Mouse (Mus musculus) kidney, adult 2 months (tissue): ENCODE data around the gene Loxl1.

ENCODE experiments used
- CTCF ChIP-seq: fragments of 200-500 bp; conservative IDR thresholded peaks from 2 replicates; pipeline ENCODE4 v1.5.1; 2011; ENCODE audit warnings: low read depth, mild to moderate bottlenecking, control low read depth, low read length, moderate library complexity, mixed read lengths; ENCODE audit not compliant: insufficient read depth, insufficient read length
- POLR2A ChIP-seq: fragments of 200-500 bp; IDR thresholded peaks from one replicate; pipeline ENCODE4 v1.6.1; 2011; ENCODE audit warnings: low read depth, low read length, control low read depth

DNA sequence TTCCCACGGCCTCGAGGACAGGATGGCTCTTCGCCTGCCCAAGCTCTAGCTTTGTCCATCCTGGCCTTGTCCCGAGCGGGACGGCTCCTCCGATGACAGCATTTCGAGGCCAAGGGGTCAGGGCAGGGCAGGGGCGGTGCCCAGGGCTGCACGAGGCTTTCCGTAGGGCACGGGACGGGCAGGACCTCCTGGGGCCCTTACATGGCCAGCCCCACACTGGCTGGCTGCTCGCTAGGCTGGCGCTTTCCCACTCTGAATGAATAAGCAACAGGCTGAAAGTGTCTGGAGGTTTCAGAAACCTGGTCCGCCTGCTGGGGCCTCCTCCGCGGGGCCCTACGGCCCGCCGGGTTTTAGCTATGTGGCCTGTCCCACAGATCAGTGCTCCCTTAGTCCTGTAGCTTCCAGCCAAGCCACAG lies at the start of gene Loxl1:
- TF ChIP-seq POLR2A (no peak), CTCF (no peak)
